Mouse (Mus musculus): Measurements from ENCODE around the gene Gm7137. TPM values are rescaled to one million over a fixed set of nuclear protein-coding genes. Genes with fewer than 3 reads are reported as not detected.
"Not testable (repeated sequence)": the region's sequence is repeated elsewhere in the genome, so short reads cannot be mapped to it uniquely, and the experiment has no call there.

Gm7137 gene
- not detected in 2 replicates for polyA plus RNA-seq (2014; fragmentation: Nextera tagmentation; extraction: Ambion mirVana)

DNA sequence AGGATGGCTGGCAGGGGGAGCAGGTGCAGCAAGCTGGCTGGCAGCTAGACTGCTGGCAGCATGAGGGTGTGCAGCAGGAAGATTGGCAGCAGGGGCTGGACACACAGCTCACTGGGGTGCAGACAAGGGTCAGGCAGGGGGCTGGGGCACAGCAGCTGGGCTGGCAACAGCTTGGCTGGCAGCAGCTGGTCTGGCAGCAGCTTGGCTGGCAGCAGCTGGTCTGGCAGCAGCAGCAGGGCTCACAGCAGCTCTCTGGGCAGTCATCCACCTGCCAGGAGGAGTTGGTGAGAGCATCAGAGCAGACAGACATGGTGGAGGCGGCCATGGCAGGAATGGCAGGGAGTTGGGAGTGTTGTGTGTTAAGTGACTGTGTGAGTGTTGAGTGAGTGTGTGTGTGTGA, at the start of gene Gm7137:
Gene Gm7137, minus strand, starts transcription at position 325 of the 400 bp plus-strand sequence.
- H3K4me3 ChIP-seq (ENCODE audit: low read depth, low read length); H3K9me3 ChIP-seq (ENCODE audit: control insufficient read depth, low read length); H3K27me3 ChIP-seq (ENCODE audit: control insufficient read depth, insufficient read depth, low read length); H3K9ac ChIP-seq (ENCODE audit: low read length); H3K27ac ChIP-seq (ENCODE audit: low read depth, low read length); H3K4me2 ChIP-seq (ENCODE audit: low read depth, low read length, severe bottlenecking); DNase-seq (ENCODE audit: low spot score); H3K36me3 ChIP-seq (ENCODE audit: control insufficient read depth, insufficient read depth, low read length); H3K4me1 ChIP-seq (replicated peaks; ENCODE audit: control insufficient read depth, insufficient read depth, low read length); ATAC-seq (replicated peaks; ENCODE audit: low FRiP score): not testable (repeated sequence)
- WGBS, result 75% methylated on average over 1 of the region's 1 CpGs

DNA sequence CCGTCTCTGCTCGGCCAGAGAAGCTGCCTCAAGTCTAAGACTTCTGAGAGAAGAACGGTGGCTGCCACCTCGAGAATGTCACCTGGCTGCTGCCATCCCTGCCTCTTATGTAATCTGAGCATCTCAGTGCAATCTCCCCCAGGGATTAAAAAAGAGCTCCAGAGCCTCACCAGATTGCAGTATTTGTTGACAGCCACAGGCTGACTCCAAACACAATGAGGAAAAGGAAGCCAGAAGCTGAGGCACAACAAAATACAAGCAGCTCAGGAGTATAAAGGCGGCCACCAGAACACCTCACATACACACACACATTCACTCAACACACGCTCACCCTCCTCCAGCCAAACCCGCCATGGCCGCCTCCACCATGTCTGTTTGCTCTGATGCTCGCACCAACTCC, 47.6 kb upstream of the Gm7137 start, which contains the start of gene Krtap10-10:
Gene Krtap10-10, plus strand, starts transcription at position 301 of the 400 bp plus-strand sequence.
- ATAC-seq (replicated peaks; ENCODE audit: low FRiP score) (no peak), DNase-seq (ENCODE audit: low spot score) (no peak)
- Histone ChIP-seq H3K4me3 (ENCODE audit: low read depth, low read length) (no peak within 1 kb of the TSS), H3K27me3 (ENCODE audit: control insufficient read depth, insufficient read depth, low read length) (no peaks in the 10 kb centered on the region), H3K4me2 (ENCODE audit: low read depth, low read length, severe bottlenecking) (no peak within 1 kb of the TSS), H3K36me3 (ENCODE audit: control insufficient read depth, insufficient read depth, low read length) (no peaks in the 10 kb centered on the region), H3K4me1 (replicated peaks; ENCODE audit: control insufficient read depth, insufficient read depth, low read length) (no peaks in the 10 kb centered on the region), H3K9ac (ENCODE audit: low read length) (no peak within 1 kb of the TSS), H3K9me3 (ENCODE audit: control insufficient read depth, low read length) (no peaks in the 10 kb centered on the region), H3K27ac (ENCODE audit: low read depth, low read length) (no peak within 1 kb of the TSS)
- 62% methylated on average over 7 of the region's 9 CpGs for WGBS

DNA sequence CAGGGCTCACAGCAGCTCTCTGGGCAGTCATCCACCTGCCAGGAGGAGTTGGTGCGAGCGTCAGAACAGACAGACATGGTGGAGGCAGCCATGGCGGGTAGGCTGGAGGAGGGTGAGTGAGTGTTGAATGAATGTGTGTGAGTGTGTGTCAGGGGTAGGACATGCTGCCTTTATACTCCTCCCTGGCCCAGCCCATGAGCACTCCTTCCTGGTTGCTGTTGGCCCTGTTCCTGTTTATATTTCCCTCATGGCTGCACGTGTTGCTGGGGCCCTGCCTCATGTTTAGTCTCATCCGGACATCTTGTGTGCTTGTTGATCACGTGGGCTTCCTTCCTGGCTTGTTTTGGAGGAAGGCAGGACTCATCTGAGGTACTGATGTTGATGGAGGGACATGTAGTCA, 39.0 kb upstream of the Gm7137 start, which contains the start of gene Krtap10-4:
Gene Krtap10-4, minus strand, starts transcription at position 145 of the 400 bp plus-strand sequence.
- WGBS, result 76% methylated on average over 6 of the region's 6 CpGs
- no peak within 1 kb of the TSS for H3K4me2 ChIP-seq (ENCODE audit: low read depth, low read length, severe bottlenecking)
- no peaks in the 10 kb centered on the region for H3K36me3 ChIP-seq (ENCODE audit: control insufficient read depth, insufficient read depth, low read length)
- DNase-seq (ENCODE audit: low spot score) (no peak), ATAC-seq (replicated peaks; ENCODE audit: low FRiP score) (no peak)
- no peaks in the 10 kb centered on the region for H3K27me3 ChIP-seq (ENCODE audit: control insufficient read depth, insufficient read depth, low read length)
- H3K4me1 ChIP-seq (replicated peaks; ENCODE audit: control insufficient read depth, insufficient read depth, low read length), result no peaks in the 10 kb centered on the region
- H3K9ac ChIP-seq (ENCODE audit: low read length), result no peak within 1 kb of the TSS
- no peak within 1 kb of the TSS for H3K27ac ChIP-seq (ENCODE audit: low read depth, low read length)
- H3K4me3 ChIP-seq (ENCODE audit: low read depth, low read length), result no peak within 1 kb of the TSS
- H3K9me3 ChIP-seq (ENCODE audit: control insufficient read depth, low read length), result no peaks in the 10 kb centered on the region

DNA sequence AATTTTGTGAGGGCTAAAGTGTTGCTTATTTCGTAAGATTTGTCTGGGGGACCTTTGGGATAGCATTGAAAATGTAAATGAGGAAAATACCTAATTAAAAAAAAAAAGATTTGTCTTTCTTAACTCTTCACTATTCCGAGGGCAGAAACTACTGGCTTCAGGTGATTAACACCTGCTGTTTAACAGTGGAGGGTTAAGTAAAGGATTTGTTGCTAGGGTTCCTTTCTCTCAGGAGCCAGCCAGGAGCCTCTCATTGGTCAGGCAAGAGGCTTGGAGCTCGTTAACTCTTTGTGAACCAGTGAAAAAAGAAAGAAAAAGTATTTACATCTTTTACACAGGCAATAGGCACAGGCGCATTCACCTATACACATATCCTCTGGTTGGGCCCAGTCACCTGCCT, 31.2 kb upstream of the Gm7137 start:
- no peak for DNase-seq (ENCODE audit: low spot score)
- WGBS, result 18% methylated on average over 4 of the region's 4 CpGs
- Histone ChIP-seq H3K9ac (ENCODE audit: low read length) (no peak overlapping the region), H3K27ac (ENCODE audit: low read depth, low read length) (no peak overlapping the region), H3K4me3 (ENCODE audit: low read depth, low read length) (no peak overlapping the region), H3K4me1 (replicated peaks; ENCODE audit: control insufficient read depth, insufficient read depth, low read length) (no peaks in the 10 kb centered on the region), H3K27me3 (ENCODE audit: control insufficient read depth, insufficient read depth, low read length) (no peaks in the 10 kb centered on the region), H3K4me2 (ENCODE audit: low read depth, low read length, severe bottlenecking) (no peak overlapping the region), H3K36me3 (ENCODE audit: control insufficient read depth, insufficient read depth, low read length) (no peaks in the 10 kb centered on the region), H3K9me3 (ENCODE audit: control insufficient read depth, low read length) (no peaks in the 10 kb centered on the region)
- ATAC-seq (replicated peaks; ENCODE audit: low FRiP score), result no peak

GRCm38 (mm10) chr10:77818523-77818922, 30.5 kb upstream of the Gm7137 start:
- H3K9me3 ChIP-seq (ENCODE audit: control insufficient read depth, low read length), result no peaks in the 10 kb centered on the region
- H3K36me3 ChIP-seq (ENCODE audit: control insufficient read depth, insufficient read depth, low read length), result no peaks in the 10 kb centered on the region
- H3K27me3 ChIP-seq (ENCODE audit: control insufficient read depth, insufficient read depth, low read length), result no peaks in the 10 kb centered on the region
- H3K4me2 ChIP-seq (ENCODE audit: low read depth, low read length, severe bottlenecking), result no peak overlapping the region
- no peaks in the 10 kb centered on the region for H3K4me1 ChIP-seq (replicated peaks; ENCODE audit: control insufficient read depth, insufficient read depth, low read length)
- no peak overlapping the region for H3K27ac ChIP-seq (ENCODE audit: low read depth, low read length)
- 93% methylated on average over 4 of the region's 4 CpGs for WGBS
- ATAC-seq (replicated peaks; ENCODE audit: low FRiP score) (no peak), DNase-seq (ENCODE audit: low spot score) (no peak)
- no peak overlapping the region for H3K9ac ChIP-seq (ENCODE audit: low read length)
- H3K4me3 ChIP-seq (ENCODE audit: low read depth, low read length), result no peak overlapping the region

GRCm38 (mm10) chr10:77815514-77815913, 27.5 kb upstream of the Gm7137 start:
- DNase-seq (ENCODE audit: low spot score), result peak; percentile 64
- Histone ChIP-seq H3K27me3 (ENCODE audit: control insufficient read depth, insufficient read depth, low read length) (no peaks in the 10 kb centered on the region), H3K4me2 (ENCODE audit: low read depth, low read length, severe bottlenecking) (no peak overlapping the region), H3K9ac (ENCODE audit: low read length) (no peak overlapping the region), H3K4me3 (ENCODE audit: low read depth, low read length) (no peak overlapping the region), H3K9me3 (ENCODE audit: control insufficient read depth, low read length) (no peaks in the 10 kb centered on the region), H3K27ac (ENCODE audit: low read depth, low read length) (no peak overlapping the region), H3K36me3 (ENCODE audit: control insufficient read depth, insufficient read depth, low read length) (no peaks in the 10 kb centered on the region), H3K4me1 (replicated peaks; ENCODE audit: control insufficient read depth, insufficient read depth, low read length) (no peaks in the 10 kb centered on the region)
- WGBS, result 37% methylated on average over 5 of the region's 5 CpGs
- ATAC-seq (replicated peaks; ENCODE audit: low FRiP score), result no peak

DNA sequence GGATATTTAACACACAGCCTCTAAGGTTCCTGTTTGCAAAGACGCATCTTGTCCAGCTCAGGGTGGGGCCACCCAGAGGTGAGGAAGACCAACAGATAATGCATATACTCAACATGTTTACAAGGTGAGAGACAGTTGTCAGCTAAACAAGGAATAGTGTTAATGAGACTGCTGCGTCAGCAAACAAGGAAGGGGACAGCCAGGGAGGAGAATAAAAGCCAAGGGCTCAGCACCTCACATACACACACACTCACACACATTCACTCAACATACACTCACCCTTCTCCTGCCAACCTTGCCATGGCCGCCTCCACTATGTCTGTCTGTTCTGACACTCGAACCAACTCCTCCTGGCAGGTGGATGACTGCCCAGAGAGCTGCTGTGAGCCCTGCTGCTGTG, 26.4 kb upstream of the Gm7137 start, which contains the start of gene Gm2696:
Gene Gm2696, plus strand, starts transcription at position 301 of the 400 bp plus-strand sequence.
- ATAC-seq (replicated peaks; ENCODE audit: low FRiP score), result no peak
- Histone ChIP-seq H3K9me3 (ENCODE audit: control insufficient read depth, low read length) (no peaks in the 10 kb centered on the region), H3K4me2 (ENCODE audit: low read depth, low read length, severe bottlenecking) (no peak within 1 kb of the TSS), H3K36me3 (ENCODE audit: control insufficient read depth, insufficient read depth, low read length) (no peaks in the 10 kb centered on the region), H3K4me1 (replicated peaks; ENCODE audit: control insufficient read depth, insufficient read depth, low read length) (no peaks in the 10 kb centered on the region), H3K4me3 (ENCODE audit: low read depth, low read length) (no peak within 1 kb of the TSS), H3K27ac (ENCODE audit: low read depth, low read length) (no peak within 1 kb of the TSS), H3K9ac (ENCODE audit: low read length) (no peak within 1 kb of the TSS), H3K27me3 (ENCODE audit: control insufficient read depth, insufficient read depth, low read length) (no peaks in the 10 kb centered on the region)
- WGBS, result 61% methylated on average over 4 of the region's 4 CpGs
- DNase-seq (ENCODE audit: low spot score), result no peak

DNA sequence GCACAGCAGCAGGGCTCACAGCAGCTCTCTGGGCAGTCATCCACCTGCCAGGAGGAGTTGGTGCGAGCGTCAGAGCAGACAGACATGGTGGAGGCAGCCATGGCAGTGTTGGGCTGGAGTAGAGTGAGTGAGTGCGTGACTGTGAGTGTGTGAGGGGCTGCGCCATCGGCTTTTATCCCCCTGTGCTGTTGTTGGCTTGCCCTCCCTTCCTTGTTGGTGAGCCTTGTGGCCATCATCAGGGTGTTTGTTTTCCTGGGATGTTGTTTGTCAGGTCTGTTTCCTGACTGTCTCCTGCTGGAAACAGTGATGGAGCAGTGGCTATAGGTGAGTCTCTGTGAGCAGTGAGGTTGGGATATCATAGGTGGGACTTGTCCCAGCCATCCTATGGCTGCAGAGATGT, 23.7 kb upstream of the Gm7137 start, which contains the start of gene Gm9507:
Gene Gm9507, minus strand, starts transcription at position 101 of the 400 bp plus-strand sequence.
- no peak within 1 kb of the TSS for H3K27ac ChIP-seq (ENCODE audit: low read depth, low read length)
- WGBS, result 72% methylated on average over 5 of the region's 5 CpGs
- DNase-seq (ENCODE audit: low spot score) (no peak), ATAC-seq (replicated peaks; ENCODE audit: low FRiP score) (no peak)
- no peak within 1 kb of the TSS for H3K9ac ChIP-seq (ENCODE audit: low read length)
- H3K4me2 ChIP-seq (ENCODE audit: low read depth, low read length, severe bottlenecking), result no peak within 1 kb of the TSS
- no peaks in the 10 kb centered on the region for H3K27me3 ChIP-seq (ENCODE audit: control insufficient read depth, insufficient read depth, low read length)
- H3K4me3 ChIP-seq (ENCODE audit: low read depth, low read length), result no peak within 1 kb of the TSS
- H3K36me3 ChIP-seq (ENCODE audit: control insufficient read depth, insufficient read depth, low read length), result no peaks in the 10 kb centered on the region
- no peaks in the 10 kb centered on the region for H3K4me1 ChIP-seq (replicated peaks; ENCODE audit: control insufficient read depth, insufficient read depth, low read length)
- H3K9me3 ChIP-seq (ENCODE audit: control insufficient read depth, low read length), result no peaks in the 10 kb centered on the region; the same call in 1 of the 2 replicates

GRCm38 (mm10) chr10:77804095-77804494, 16.1 kb upstream of the Gm7137 start:
- no peak overlapping the region for H3K27ac ChIP-seq (ENCODE audit: low read depth, low read length)
- no peak overlapping the region for H3K4me2 ChIP-seq (ENCODE audit: low read depth, low read length, severe bottlenecking)
- ATAC-seq (replicated peaks; ENCODE audit: low FRiP score) (no peak), DNase-seq (ENCODE audit: low spot score) (no peak)
- no peak overlapping the region for H3K4me3 ChIP-seq (ENCODE audit: low read depth, low read length)
- no peaks in the 10 kb centered on the region; the same call in 1 of the 2 replicates for H3K9me3 ChIP-seq (ENCODE audit: control insufficient read depth, low read length)
- H3K4me1 ChIP-seq (replicated peaks; ENCODE audit: control insufficient read depth, insufficient read depth, low read length), result no peaks in the 10 kb centered on the region
- H3K27me3 ChIP-seq (ENCODE audit: control insufficient read depth, insufficient read depth, low read length), result no peaks in the 10 kb centered on the region
- 88% methylated on average over 3 of the region's 3 CpGs for WGBS
- no peaks in the 10 kb centered on the region for H3K36me3 ChIP-seq (ENCODE audit: control insufficient read depth, insufficient read depth, low read length)
- H3K9ac ChIP-seq (ENCODE audit: low read length), result no peak overlapping the region
